Mouse (Mus musculus) ES-Bruce4 (cell line): Measurements from ENCODE around the gene Cfap52.

ENCODE experiments used
- CTCF ChIP-seq: IDR thresholded peaks from one replicate; pipeline ENCODE4 v1.8.1; 2011; ENCODE audit warnings: low read depth, low read length
- POLR2A ChIP-seq: IDR thresholded peaks from one replicate; pipeline ENCODE4 v1.8.1; 2011; ENCODE audit warnings: low read length; ENCODE audit not compliant: insufficient read depth

GRCm38 (mm10) chr11:67964110-67964509, 1.3 kb downstream of the Cfap52 start:
- TF ChIP-seq CTCF (peak; percentile 82), POLR2A (no peak)
